Mouse (Mus musculus) bone marrow, adult 2 months (tissue): ENCODE data around the gene Pgc.

ENCODE experiments used
- CTCF ChIP-seq: fragments of 200-500 bp; IDR thresholded peaks from 2 replicates; pipeline ENCODE4 v1.5.1; 2011; ENCODE audit warnings: low read length, control low read depth; ENCODE audit not compliant: control insufficient read depth, insufficient read depth
- POLR2A ChIP-seq: fragments of 200-500 bp; IDR thresholded peaks from 2 replicates; pipeline ENCODE4 v1.6.1; 2011; ENCODE audit warnings: low read depth, mild to moderate bottlenecking, control low read depth, low read length, borderline replicate concordance; ENCODE audit not compliant: control insufficient read depth

DNA sequence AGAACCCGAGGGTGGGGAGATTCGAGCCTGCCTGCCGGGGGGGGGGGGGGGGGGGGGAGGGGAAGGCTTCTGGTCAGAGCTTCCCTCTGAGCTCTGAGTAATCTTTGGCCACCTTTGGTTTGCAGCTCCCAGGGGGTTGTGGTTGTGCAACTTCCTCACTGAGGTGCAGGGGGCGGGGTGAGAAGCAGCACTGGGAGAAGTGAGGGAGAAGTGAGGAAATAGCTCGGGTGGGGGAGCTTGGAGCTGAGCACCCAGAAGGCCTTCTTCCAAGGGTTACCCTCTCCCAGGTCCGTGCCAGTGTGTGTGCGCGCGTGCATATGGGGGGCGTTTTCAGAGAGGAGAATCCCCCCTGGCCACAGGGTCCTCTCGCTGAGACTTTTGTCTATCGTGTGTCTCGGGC lies 27.6 kb downstream of the Pgc start:
- TF ChIP-seq CTCF, result no peak
- peak; percentile 52; the same call in 1 of the 2 replicates for TF ChIP-seq POLR2A
